Mouse (Mus musculus) spleen, adult 2 months (tissue): Measurements from ENCODE around the gene Egfr. TPM values are rescaled to one million over a fixed set of nuclear protein-coding genes. Genes with fewer than 3 reads are reported as not detected.

ENCODE experiments used
- DNase-seq, 2 experiments: peaks; one replicate each; pipeline versions ENCODE4 v3.0.0 to v3.0.0-alpha.2; 2012 to 2021; ENCODE audit warnings: low spot score in 2 of 2, low read depth in 1 of 2
- H3K27ac ChIP-seq: fragments of 200-500 bp; 2 replicates; pipeline ENCODE4 v1.5.1; 2012; ENCODE audit warnings: low read length, inconsistent platforms; ENCODE audit not compliant: insufficient read depth
- H3K27me3 ChIP-seq: fragments of 200-500 bp; 2 replicates; pipeline ENCODE4 v1.6.1; 2012; ENCODE audit warnings: mild to moderate bottlenecking, moderate library complexity, low read length, inconsistent platforms; ENCODE audit not compliant: control insufficient read depth, insufficient read depth
- H3K36me3 ChIP-seq: fragments of 200-500 bp; 2 replicates; pipeline ENCODE4 v1.6.1; 2012; ENCODE audit warnings: mild to moderate bottlenecking, low read length, inconsistent platforms; ENCODE audit not compliant: control insufficient read depth, insufficient read depth
- H3K4me1 ChIP-seq: fragments of 200-500 bp; 2 replicates; pipeline ENCODE4 v1.6.1; 2011; ENCODE audit warnings: inconsistent platforms; ENCODE audit not compliant: control insufficient read depth, insufficient read depth, insufficient read length
- H3K4me3 ChIP-seq: fragments of 200-500 bp; 2 replicates; pipeline ENCODE4 v1.5.1; 2011; ENCODE audit warnings: mild to moderate bottlenecking, inconsistent platforms; ENCODE audit not compliant: insufficient read depth, insufficient read length; ENCODE audit errors: extremely low read depth
- CTCF ChIP-seq: fragments of 200-500 bp; IDR thresholded peaks from 2 replicates; pipeline ENCODE4 v1.5.1; 2011; ENCODE audit warnings: mild to moderate bottlenecking, inconsistent platforms; ENCODE audit not compliant: insufficient read depth, insufficient read length, insufficient replicate concordance; ENCODE audit errors: extremely low read depth
- POLR2A ChIP-seq: fragments of 200-500 bp; IDR thresholded peaks from 2 replicates; pipeline ENCODE4 v1.6.1; 2011; ENCODE audit warnings: low read depth, low read length, inconsistent platforms
- WGBS: fragments of 180-500 bp; shearing (Covaris S2); methylation state at CpG from one replicate; pipeline ENCODE4 v1.1.7; 2018; 5-methylcytosine and 5-hydroxymethylcytosine counted together
- polyA plus RNA-seq: library from polyadenylated mRNA; depleted of rRNA; stranded (reverse); fragments of >200 nt; gene quantifications from 2 replicates; pipeline ENCODE4 v1.2.3, GENCODE M21; 2012

The Egfr gene
- polyA plus RNA-seq, 1 experiment = 2.2 TPM

DNA sequence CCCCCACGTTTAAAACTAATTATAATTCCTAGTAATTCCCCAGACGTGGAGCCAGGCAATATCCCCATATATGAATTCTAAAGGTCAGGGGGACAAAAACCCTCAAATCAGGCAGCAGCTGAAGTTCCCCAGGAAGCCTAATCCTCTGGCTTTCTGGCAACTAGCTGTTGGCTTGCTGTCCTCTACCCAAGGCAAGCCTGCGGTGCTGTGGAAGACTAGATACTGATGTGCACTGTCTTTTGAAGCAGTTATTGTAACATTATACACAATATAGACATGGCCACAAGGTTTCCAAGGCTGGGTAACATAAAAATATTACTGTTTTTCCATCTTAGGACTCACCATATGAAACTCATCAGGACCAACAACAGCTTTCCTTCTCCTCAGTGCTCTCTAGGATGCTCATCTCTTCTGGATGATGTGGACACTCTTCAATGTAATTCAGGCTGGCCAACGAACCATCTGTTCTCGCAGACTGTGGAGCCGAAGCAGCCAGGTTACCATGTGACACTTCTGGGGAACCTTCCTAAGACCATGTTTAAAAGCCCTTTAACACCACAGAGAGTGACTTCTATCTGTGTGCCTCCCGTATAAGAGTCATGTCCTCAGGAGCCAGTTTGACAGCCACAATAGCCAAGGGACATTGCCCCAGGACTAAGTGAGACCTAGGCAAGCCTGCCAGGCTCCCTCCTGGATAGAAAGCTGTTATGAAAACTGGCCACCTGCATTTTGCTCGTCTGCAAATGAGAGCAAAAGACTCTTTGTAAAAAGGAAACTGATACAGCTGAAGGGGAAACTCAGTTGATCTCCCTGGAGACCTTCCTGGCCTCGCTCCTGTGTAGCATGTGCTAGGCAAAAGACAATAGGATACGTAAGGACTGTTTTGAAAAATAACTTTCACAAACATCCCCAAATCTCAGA is 11.1 kb upstream of the Egfr start:
- H3K27ac ChIP-seq = no peak overlapping the region
- peak in 1 of 2 experiments; percentile 4 for DNase-seq
- no peak overlapping the region for H3K4me3 ChIP-seq
- H3K36me3 ChIP-seq = no peaks in the 10 kb centered on the region
- WGBS = 47% methylated on average over 10 of the region's 10 CpGs
- H3K4me1 ChIP-seq = 0 out of 2 replicates have a peak, but pooled peaks cover 2% of the 10 kb centered on the region
- H3K27me3 ChIP-seq = no peaks in the 10 kb centered on the region
- TF ChIP-seq CTCF = no peak
- no peak for TF ChIP-seq POLR2A

DNA sequence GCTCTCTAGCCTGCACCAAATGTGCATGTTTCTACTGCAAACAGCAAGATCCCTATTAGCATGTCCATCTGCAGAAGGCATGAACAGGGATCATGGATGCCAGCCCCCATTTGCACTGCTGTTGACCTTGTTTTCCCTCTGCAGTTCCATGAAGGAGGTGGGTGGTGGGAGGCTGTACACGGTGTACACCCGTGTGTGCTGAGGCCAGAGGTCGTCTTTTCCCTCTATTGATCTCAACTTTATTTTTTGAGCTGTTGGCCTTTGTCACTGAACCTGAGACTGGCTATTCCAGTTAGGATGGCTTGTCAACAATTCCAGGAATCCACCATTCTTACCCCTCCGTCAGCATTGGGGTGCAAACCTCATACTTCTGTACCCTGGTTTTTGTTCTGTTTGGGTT is 9.8 kb upstream of the Egfr start:
- Histone ChIP-seq H3K36me3 (no peaks in the 10 kb centered on the region), H3K27me3 (no peaks in the 10 kb centered on the region), H3K4me1 (0 out of 2 replicates have a peak, but pooled peaks cover 2% of the 10 kb centered on the region), H3K4me3 (no peak overlapping the region), H3K27ac (no peak overlapping the region)
- DNase-seq = no peak
- TF ChIP-seq POLR2A (no peak), CTCF (no peak)
- 87% methylated on average over 4 of the region's 4 CpGs for whole genome bisulfite sequencing

DNA sequence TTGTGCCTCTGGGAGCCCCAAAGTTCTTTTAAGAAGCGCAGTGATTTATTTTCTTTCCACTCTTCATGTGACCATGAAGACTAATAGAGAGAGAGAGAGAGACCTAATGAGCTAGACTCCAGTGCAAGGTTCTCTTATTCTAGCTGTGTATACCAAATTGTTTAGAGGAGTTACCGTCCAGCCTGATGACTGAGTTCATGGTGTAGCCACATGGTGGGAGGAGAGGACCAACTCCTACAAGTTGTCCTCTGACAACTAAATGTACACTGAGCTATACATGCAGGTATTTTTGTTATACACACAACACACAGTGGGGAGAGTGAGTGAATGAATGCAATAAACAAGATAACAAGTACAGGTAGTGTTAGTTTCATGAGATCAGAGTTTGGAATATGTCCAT is 9.2 kb upstream of the Egfr start:
- no peak for TF ChIP-seq CTCF
- no peak for TF ChIP-seq POLR2A
- WGBS = 90% methylated on average over 2 of the region's 2 CpGs
- H3K36me3 ChIP-seq = no peaks in the 10 kb centered on the region
- no peak overlapping the region for H3K27ac ChIP-seq
- 0 out of 2 replicates have a peak, but pooled peaks cover 2% of the 10 kb centered on the region for H3K4me1 ChIP-seq
- DNase-seq = no peak
- no peaks in the 10 kb centered on the region for H3K27me3 ChIP-seq
- H3K4me3 ChIP-seq = no peak overlapping the region

DNA sequence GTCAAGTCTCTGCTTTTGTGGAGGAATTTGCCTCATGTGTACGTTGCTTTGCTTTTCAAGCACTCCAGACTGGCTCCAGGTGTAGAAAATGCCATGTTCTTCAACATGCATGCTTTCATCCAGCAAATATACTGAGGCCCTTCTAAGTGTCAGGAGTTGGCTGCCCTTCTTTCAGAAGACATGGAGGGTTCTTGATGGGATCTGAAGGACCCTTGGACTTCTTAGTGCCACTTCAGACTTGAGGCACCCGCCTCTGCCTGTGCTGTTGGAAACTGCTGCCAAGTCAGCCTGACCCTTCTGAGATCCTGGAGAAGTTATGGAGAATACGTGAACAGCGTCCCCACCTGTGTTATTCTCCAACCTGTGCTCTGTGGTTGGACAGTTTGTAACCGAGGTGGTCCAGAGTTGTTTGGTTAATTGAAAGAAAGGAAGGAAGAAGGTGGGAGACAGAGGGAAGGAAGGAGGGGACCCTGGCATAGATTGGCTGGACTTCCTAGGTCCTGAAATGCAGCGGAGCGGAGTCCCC is 483 bp upstream of the Egfr start:
- Histone ChIP-seq H3K27ac (no peak overlapping the region), H3K36me3 (no peaks in the 10 kb centered on the region), H3K27me3 (peaks cover 12% of the 10 kb centered on the region), H3K4me3 (peak overlapping the region; percentile 11; the same call in 1 of the 2 replicates), H3K4me1 (peaks cover 7% of the 10 kb centered on the region)
- 58% methylated on average over 7 of the region's 7 CpGs for WGBS
- no peak for DNase-seq
- TF ChIP-seq CTCF (no peak), POLR2A (no peak)

DNA sequence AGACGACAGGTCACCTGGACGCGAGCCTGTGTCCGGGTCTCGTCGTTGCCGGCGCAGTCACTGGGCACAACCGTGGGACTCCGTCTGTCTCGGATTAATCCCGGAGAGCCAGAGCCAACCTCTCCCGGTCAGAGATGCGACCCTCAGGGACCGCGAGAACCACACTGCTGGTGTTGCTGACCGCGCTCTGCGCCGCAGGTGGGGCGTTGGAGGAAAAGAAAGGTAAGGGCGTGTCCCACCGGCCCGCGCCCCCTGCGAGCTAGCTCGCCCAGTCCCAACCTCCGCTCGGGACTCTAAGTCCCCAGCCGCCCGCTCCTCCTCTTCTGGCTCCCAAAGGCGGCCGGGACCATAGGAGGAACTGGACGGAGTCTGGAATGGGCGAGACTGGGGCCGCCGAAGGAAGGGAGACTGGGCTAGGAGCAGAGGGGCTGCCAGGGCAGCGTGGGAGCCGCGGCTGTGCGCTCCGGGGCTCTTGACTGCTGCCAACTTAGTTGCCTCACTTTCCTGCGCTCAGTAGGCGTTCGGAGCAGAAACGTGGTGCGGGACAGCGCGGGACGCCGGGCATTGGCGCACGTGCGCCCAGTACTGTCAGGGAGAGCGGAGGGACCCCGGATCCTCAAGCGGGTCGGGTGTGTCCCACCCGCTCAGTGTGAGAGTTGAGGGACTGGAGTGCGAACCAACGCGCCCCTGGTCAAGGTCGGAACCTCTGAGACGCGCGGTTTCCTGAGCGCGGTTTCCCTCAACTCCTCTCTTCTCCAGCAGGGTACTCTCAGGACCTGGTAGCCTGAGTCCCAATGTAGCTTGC is 548 bp downstream of the Egfr start:
- 2% methylated on average over 68 of the region's 68 CpGs for WGBS
- no peak for DNase-seq
- no peak overlapping the region for H3K27ac ChIP-seq

DNA sequence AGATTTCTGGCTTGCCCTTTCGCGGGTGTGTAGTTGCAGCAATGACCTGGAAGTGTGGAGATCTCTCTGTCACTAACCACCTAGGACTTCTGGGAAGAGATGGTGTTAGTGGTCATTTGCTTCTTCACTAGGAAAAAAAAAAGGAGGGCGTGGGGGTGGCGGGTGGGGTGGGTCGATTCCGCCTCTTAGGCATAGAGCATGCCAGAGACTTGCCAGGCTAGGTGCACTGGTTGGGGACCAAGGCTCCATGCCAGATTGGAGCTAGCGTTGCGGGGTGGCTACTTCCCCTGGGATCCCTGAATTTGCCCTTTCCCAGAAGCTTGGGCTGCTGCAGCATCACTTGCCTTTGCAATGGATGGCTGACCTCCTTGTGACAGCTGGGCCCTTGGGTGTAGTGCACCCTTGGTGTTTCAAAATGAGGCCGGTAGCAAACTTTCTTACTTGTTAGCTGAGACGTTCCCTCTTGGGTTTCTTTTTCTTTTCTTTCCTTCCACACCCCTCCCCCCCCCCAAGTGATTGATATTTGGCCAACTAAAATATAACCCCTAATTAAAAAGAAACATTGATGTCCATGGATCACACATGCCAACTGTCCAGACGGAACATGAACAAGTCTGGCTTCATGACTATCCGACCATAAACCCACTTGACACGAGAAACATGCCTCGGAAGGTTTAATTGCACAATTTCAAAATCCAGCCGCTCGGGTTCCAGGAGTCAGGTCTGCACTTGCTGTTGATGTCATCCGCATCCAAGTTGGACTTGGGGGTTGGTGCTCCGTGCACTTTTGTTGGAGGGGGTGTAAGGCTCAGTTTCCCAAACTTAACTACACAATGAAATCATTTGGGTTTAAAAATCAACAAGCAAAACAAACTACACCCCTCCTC is 1.4 kb downstream of the Egfr start:
- H3K27me3 ChIP-seq = peaks cover 12% of the 10 kb centered on the region
- TF ChIP-seq POLR2A (no peak), CTCF (no peak)
- peaks cover 7% of the 10 kb centered on the region for H3K4me1 ChIP-seq
- no peak for DNase-seq
- H3K27ac ChIP-seq = no peak overlapping the region
- 45% methylated on average over 18 of the region's 18 CpGs for WGBS
- no peaks in the 10 kb centered on the region for H3K36me3 ChIP-seq
- peak overlapping the region; percentile 23; the same call in 1 of the 2 replicates for H3K4me3 ChIP-seq

More for the DNA sequence above, 548 bp downstream of the Egfr start:
- TF ChIP-seq POLR2A = no peak
- TF ChIP-seq CTCF = no peak
- peak overlapping the region; percentile 48 for H3K4me3 ChIP-seq
- peaks cover 12% of the 10 kb centered on the region for H3K27me3 ChIP-seq
- H3K36me3 ChIP-seq = no peaks in the 10 kb centered on the region
- peaks cover 7% of the 10 kb centered on the region for H3K4me1 ChIP-seq
